Mouse (Mus musculus) large intestine, adult 2 months (tissue): ENCODE results near the gene Kif20b. TPM values are rescaled to one million over a fixed set of nuclear protein-coding genes. Genes with fewer than 3 reads are reported as not detected.

Experiments
- DNase-seq: peaks from one replicate; pipeline ENCODE4 v3.0.0-alpha.2; 2012; ENCODE audit warnings: low read depth, low spot score
- WGBS: fragments of 180-500 bp; shearing (Covaris S2); methylation state at CpG from one replicate; pipeline ENCODE4 v1.1.7; 2018; 5-methylcytosine and 5-hydroxymethylcytosine counted together
- polyA plus RNA-seq: library from polyadenylated mRNA; depleted of rRNA; stranded (reverse); fragments of >200 nt; gene quantifications from 2 replicates; pipeline ENCODE4 v1.2.3, GENCODE M21; 2012; rRNA removed

Gene Kif20b
- polyA plus RNA-seq, 1 experiment, result 0.50 TPM

DNA sequence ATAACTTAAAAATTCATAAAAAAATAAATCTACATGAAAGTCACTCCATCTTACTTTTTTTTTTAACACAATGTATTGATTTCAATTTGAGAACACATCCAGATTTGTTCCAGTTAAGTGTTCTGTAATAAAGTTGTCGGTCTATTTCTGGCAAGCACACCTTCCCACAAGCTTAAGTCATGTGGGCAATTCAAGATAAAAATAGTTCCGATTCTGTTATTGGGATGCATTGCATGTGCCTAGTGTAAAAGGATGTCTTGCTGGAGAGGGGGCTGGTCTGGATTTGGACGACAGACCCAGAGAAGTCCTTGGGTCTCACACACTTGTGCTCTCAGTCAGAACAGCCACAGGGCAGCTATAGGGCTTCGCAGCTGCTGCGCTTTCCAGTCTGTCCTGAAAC is 15.4 kb upstream of the Kif20b start:
- WGBS, result 80% methylated on average over 5 of the region's 5 CpGs

DNA sequence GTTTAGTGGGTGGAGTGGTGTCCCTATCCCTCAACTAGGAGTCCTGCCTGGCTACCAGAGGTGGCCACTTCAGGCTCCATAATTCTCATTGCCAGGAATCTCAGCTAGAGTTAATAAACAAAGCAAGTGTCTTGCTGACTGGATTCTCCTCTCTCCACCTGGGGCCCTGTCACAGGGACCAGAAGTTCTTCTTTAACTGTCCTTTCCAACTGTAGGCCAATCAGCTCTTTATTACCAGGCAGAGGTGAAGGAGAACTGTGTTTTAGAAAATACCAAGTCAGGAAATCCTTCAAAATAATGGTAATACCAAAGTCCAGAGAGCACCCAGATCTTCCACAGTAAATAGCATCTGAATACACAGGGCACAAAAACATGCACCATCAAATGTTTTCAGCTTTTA is 9.8 kb upstream of the Kif20b start:
- DNase-seq, result no peak

More for the DNA sequence above, 15.4 kb upstream of the Kif20b start:
- DNase-seq, result no peak

DNA sequence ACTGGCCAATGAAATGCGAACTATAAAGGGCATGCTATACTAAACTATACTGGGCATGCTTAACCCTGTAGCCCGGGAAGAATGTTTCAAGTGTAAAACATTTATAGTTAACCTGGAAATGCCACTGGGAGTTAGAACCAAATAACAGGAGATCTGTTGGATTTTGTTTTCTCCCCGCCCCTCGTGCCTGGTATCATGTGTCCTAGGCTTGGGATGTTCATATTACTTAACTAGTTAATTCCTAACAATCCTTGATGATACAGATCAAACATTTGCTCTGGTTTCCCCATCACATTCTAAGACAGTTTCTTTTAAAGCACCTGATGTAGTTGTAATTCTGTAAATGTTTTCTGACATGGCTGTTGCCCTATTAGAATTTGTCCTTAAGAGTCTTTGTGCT is 2.1 kb upstream of the Kif20b start:
- WGBS, result 88% methylated on average over 4 of the region's 4 CpGs
- no peak for DNase-seq

DNA sequence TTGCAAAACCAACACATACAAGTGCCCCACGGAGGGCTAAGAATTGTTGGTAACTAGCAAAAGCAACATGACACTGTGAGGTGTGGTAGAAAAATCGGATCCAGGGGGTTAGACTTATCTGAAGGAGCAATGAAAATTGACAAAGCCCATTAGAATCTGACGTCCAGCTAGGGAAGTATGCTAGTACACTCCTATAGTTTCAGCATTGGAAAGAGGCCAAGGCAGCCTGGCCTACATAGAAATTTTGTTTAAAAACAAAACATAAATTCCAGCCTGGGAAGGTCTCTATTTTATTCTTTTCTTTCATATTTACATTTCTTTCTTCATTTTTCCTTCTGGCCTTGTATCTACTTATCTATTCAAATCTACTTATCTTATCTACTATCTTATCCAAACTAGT is 1.6 kb upstream of the Kif20b start:
- DNase-seq, result no peak
- 62% methylated on average over 3 of the region's 3 CpGs for WGBS

DNA sequence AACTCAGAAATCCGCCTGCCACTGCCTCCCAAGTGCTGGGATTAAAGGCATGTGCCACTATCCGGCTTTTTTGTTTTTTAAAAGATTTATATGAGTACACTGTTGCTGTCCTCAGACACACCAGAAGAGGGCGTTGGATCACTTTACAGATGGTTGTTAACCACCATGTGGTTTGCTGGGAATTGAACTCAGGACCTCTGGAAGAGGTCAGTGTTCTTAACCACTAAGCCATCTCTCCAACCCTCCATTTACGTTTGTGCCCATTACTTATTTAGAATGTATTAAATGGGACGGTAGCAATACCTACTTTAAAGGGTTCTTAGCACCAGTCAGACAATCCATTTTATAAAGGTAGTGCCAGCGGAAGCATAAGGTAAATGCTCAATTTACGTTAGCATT is 909 bp upstream of the Kif20b start:
- no peak for DNase-seq
- WGBS, result 16% methylated on average over 7 of the region's 7 CpGs

DNA sequence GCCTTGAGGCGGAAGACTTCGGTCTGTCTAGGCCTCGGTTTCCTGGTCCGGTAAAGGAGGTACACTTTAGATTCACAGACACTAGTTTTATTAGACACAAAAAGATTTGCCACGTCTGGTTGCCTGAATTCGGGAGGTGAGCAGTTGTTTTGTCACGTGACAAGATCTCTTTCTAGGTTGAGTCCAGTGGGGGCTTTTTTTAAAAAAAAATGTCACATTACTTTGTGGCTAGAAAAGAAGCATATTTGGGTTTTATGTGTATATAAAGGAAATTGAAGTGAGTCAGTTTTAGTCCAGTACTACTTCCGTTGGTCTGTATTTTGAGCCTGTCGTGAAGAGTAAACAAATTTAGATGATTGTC is 422 bp downstream of the Kif20b start:
- WGBS, result 2% methylated on average over 9 of the region's 9 CpGs
- DNase-seq, result peak; percentile 13

DNA sequence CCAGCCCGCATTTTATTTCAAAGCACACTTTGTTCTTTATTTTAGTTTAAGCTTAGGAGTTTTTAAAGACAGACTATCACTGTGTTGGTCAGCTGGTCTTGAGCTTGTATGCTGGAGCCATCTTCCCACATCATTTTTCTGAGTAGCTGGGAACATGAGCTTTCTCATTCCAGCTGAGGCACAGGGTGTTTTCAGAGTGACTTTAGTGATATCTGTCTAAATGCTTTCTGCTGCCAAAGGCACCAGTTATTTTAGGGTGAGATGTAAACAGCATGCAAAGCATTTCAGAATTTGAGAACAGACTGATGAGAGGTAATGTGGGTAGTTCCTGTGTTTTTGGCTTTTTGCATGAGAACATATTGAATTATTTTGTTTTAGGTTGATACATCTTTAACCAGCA is 25.0 kb downstream of the Kif20b start:
- 98% methylated on average over 1 of the region's 1 CpGs for WGBS
- DNase-seq, result no peak

DNA sequence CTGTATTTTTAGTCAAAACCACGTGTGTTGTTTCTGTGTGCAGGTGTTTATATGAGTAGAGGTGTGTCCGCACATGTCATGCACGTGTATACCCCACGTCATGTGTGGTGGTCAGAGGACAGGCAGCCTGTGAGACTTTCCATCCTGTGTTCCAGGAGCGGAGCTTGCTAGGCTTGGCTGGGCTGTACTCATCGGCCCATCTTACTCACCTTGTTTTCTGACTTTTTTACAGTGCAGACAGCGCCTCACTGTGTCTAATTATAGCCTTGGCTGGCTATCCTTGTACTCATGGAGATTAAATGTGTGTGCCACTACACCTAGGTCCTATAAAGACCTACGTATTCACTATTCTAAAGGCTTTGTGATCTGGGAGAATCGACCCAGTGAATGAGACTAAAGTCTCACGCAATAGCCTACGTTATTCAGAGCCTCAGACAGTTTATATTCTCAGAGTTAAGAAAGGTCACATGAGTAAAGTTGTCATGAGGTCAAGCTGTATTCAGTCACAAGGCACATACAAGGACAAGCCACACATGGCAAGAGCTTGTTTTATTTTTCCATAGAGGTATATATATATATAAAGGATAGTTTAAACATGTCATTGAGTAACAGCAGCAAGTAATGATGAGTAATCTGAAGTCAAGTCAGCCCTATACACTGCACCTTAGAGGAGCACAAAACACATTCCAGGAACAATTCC is 31.8 kb downstream of the Kif20b start:
- 89% methylated on average over 11 of the region's 11 CpGs for WGBS
- DNase-seq, result no peak

DNA sequence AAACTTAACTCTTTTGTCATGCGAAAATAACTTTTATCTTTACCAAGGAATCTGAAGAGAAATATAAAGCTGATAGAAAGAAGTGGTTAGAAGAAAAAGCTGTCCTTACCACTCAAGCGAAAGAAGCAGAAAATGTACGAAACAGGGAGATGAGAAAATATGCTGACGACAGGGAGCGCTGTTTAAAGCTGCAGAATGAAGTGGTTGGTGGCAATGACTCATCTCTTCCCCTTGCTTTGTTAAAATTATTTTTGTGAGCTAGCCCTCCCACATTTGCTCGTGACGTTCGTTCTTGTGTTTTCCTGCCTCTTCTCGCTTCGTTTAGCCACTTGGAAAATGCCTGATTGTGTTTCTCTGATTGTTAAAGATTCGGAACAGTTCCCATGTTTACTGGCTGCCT is 37.2 kb downstream of the Kif20b start:
- WGBS, result 78% methylated on average over 11 of the region's 11 CpGs

DNA sequence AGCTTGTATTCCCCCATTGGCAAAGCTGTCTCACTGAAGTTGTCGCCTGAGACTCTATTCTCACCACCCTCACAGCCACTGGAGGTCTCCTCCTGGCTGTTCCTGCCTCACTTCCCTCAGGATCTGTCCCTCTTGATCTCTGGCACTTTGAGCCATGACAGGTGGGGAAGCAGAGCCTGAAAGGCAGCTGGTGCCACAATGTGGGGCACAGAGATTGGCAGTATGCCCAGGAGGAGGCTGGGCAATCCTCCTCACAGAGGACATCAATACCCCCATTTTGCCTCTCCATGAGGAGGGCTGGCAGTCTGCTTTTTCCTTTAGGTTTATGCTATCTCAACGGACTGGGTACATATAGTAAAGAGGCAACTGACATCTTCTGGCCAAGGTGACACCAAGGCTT is 62.6 kb downstream of the Kif20b start:
- WGBS, result 55% methylated on average over 2 of the region's 2 CpGs
- no peak for DNase-seq

More for the DNA sequence above, 37.2 kb downstream of the Kif20b start:
- DNase-seq, result no peak

DNA sequence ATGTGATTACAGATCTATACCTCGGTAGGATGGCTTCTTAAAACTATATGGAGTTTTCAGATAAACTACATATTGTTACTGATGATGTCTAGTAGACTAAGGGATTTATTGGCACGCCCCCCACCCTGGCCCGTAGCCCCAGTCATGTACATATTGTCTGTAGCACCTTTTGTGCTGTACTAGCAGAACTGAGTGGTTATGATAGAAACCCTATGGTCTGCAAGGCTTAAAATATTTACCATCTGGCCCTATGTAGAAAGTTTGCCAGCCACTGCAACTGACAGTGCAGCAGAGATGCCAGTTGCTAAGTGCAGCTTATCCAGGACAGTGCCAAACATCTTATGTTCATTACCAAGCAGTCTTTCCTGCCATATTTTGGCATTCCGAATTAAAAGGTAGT is 68.3 kb downstream of the Kif20b start:
- DNase-seq, result no peak
- WGBS, result 68% methylated on average over 4 of the region's 4 CpGs

DNA sequence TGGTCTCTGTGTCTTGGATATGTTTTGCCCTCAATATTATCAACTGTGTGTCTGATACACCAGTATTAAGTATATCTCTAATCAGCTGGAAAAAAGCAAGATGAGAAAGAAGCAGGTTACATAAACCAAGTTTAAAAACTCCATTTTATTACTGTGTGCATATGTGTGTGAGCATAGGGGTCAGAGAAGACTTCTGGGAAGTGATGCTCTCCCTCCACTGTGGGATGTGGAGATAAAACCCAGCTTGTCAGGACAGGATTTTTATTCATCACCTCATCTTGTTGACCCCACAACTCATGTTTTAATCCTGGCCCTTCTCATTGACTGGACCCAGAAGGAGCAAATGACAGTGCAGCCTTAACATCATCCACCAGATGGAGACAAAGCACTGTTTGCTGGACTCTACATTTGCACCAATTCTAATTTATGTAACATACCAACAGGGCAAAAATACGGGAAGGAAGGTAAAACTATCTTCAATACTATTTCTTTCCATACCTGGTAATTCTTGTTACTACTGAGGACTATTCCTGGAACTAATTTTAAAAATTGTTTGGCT is 70.9 kb downstream of the Kif20b start:
- WGBS, result 2% methylated on average over 1 of the region's 1 CpGs
- no peak for DNase-seq

DNA sequence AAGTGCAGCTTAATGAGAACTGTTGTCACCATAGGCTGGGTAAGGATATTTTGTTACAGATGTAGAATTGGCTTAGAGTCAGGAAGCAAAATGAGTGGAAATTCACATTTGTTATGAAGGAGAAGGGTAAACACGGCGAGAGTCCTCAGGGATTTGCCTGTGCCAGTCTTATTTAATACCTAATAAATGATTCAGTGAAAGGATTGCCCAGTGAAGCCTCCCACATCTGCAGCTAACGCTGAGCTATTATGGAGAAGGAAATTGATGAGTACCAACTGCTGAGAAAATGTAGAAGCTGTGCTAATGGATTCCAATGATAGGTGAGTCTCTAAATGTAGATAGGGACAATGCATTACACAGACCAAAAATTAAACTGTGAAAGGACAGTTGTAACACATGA is 92.9 kb downstream of the Kif20b start:
- 74% methylated on average over 3 of the region's 3 CpGs for WGBS
- DNase-seq, result no peak

DNA sequence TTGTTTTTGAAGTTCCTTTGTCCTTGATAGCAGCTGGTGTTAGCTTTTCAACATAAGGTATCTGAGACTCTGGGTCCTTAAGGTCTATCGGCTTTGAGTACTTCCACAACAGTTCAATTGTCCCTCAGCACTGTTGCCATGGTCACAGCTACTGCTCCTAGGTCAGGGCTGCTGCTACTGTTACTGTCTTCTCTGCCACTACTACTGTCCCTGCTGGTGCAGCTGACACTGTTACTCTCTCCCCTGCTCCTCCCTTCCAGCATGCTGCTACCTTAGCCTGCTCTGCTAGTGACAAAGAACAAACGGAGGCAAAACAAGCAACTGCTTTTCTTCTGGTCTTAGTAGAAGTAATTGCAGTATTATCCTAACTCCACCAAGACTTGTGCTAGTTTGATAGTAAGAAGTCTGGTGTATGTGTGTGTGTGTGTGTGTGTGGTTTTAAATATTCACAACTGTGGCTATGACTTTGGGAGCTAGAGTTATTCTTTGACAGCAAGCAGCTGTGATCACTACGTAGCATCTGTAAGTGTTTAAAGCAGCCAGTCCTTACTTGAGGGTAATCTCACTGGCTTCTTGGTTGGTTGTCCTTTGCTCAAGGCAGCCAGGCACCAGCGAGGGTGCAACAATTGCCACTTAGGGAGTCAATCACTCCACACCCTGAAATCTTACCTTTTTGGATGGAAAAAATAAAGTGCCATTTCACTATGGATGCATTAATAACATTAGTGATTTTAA is 95.5 kb downstream of the Kif20b start:
- DNase-seq, result no peak
- 23% methylated on average over 4 of the region's 4 CpGs for WGBS

DNA sequence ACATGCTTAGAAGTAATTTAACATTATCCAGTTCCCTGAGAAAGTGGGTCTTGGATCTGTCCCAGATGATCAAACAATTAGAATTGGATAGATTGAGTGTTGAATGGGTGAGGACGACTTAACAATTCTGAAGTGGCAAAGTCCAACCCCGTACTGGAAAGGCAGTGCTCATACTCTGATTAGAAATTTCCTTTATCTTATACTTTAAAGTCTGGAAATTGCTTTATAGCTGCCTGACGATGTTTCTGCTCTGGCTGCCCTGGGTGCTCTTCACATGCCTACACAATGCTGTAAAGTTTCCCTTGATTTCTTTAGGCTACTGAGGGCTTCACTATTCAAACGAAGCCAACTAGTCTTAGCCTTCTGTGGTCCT is 96.0 kb downstream of the Kif20b start:
- DNase-seq, result peak; percentile 13
- 16% methylated on average over 4 of the region's 4 CpGs for WGBS

Other genes starting within 250 kb of the Kif20b start
- 0.68 and 2.3 TPM in 2 replicates for gene Slc16a12, start 175.1 kb upstream of the Kif20b start, polyA plus RNA-seq
- gene Pank1, start 42.9 kb upstream of the Kif20b start, polyA plus RNA-seq, result 1.9 and 2.0 TPM in 2 replicates